Mouse (Mus musculus) v-Abl transformed pro-B cells (cell line): ENCODE data around the gene Pon3.

Experiments
- in situ Hi-C, 2 experiments: fragments of 400-800 bp; cut with MboI; formaldehyde crosslinking; loops; one replicate each; pipeline ENCODE4 v1.15.1; 2025; ENCODE audit not compliant: unreplicated experiment in 2 of 2

Gene Pon3

GRCm38 (mm10) chr6:5255722-5256451 lies at the start of gene Pon3:
Gene Pon3 (minus strand): TSS chr6:5256286.
- in situ Hi-C loops = loop anchor here in 1 of 2 experiments (5.0 kb wide), 1 partner anchor 46 kb away; no protein-coding TSS in a partner anchor

GRCm38 (mm10) chr6:5304956-5305355 lies 48.9 kb upstream of the Pon3 start:
- in situ Hi-C loops = loop anchor here in 1 of 2 experiments (5.0 kb wide), 1 partner anchor 48 kb away; the partner anchor contains the start of gene Pon3

GRCm38 (mm10) chr6:5300629-5301028 lies 44.5 kb upstream of the Pon3 start:
- in situ Hi-C loops = loop anchor here in 1 of 2 experiments (5.0 kb wide), 1 partner anchor 43 kb away; the partner anchor contains the start of gene Pon3

- in situ Hi-C loops = no loop called here
Measured at GRCm38 (mm10) chr6:5299561-5299960, 43.5 kb upstream of the Pon3 start.

GRCm38 (mm10) chr6:5298092-5298554 lies 42.0 kb upstream of the Pon3 start, which contains the start of gene Pon2:
Gene Pon2 (minus strand): TSS chr6:5298455.
- in situ Hi-C loops = no loop called here

GRCm38 (mm10) chr6:5297321-5298091 lies 41.4 kb upstream of the Pon3 start:
- in situ Hi-C loops = no loop called here

GRCm38 (mm10) chr6:5296067-5296466 lies 40.0 kb upstream of the Pon3 start:
- in situ Hi-C loops = no loop called here

- in situ Hi-C loops = no loop called here
Measured at GRCm38 (mm10) chr6:5294659-5295449, 38.8 kb upstream of the Pon3 start.

- in situ Hi-C loops = no loop called here
Measured at GRCm38 (mm10) chr6:5292841-5293240, 36.8 kb upstream of the Pon3 start.

- in situ Hi-C loops = no loop called here
Measured at GRCm38 (mm10) chr6:5291450-5291849, 35.4 kb upstream of the Pon3 start.

GRCm38 (mm10) chr6:5287919-5288318 lies 31.8 kb upstream of the Pon3 start:
- in situ Hi-C loops = no loop called here

GRCm38 (mm10) chr6:5287392-5287791 lies 31.3 kb upstream of the Pon3 start:
- in situ Hi-C loops = no loop called here

GRCm38 (mm10) chr6:5282418-5282817 lies 26.3 kb upstream of the Pon3 start:
- in situ Hi-C loops = no loop called here

- in situ Hi-C loops = no loop called here
Measured at GRCm38 (mm10) chr6:5280576-5281305, 24.7 kb upstream of the Pon3 start.

- in situ Hi-C loops = no loop called here
Measured at GRCm38 (mm10) chr6:5277972-5278371, 21.9 kb upstream of the Pon3 start.

- in situ Hi-C loops = no loop called here
Measured at GRCm38 (mm10) chr6:5269641-5270040, 13.6 kb upstream of the Pon3 start.

- in situ Hi-C loops = no loop called here
Measured at GRCm38 (mm10) chr6:5264793-5265192, 8.7 kb upstream of the Pon3 start.

- in situ Hi-C loops = no loop called here
Measured at GRCm38 (mm10) chr6:5263250-5263999, 7.3 kb upstream of the Pon3 start.
